Comparison of ENCODE assay signal across 8 mouse cellular contexts in genomic region chr4:88438326-88438989, GRCm38 (mm10). TPM values are rescaled to one million over a fixed set of nuclear protein-coding genes. Genes with fewer than 3 reads are reported as not detected.
DNase-seq lines count a peak whose midpoint lies in the region; ATAC-seq and TF ChIP-seq lines count a peak whose summit lies in the region.

Hacd4 (minus strand) TSS chr4:88438928.

- H3K9me3 ChIP-seq in forebrain, postnatal 0 days (ENCODE audit: low read length), result no peaks in the 10 kb centered on the region
- H3K9me3 ChIP-seq in hindbrain, embryonic 11.5 days (ENCODE audit: control insufficient read depth, low read length), result no peaks in the 10 kb centered on the region
- H3K9me3 ChIP-seq in limb, embryonic 14.5 days (ENCODE audit: control insufficient read depth, low read length), result no peaks in the 10 kb centered on the region
- H3K9me3 ChIP-seq in midbrain, embryonic 13.5 days, result no peaks in the 10 kb centered on the region
- no peaks in the 10 kb centered on the region for H3K9me3 ChIP-seq in stomach, embryonic 16.5 days (replicated peaks; ENCODE audit: control insufficient read depth, low read length)

- TF ChIP-seq POLR2A in limb, embryonic 14.5 days (IDR thresholded peaks at IDR 0.05; ENCODE audit: borderline replicate concordance, extremely low read depth, insufficient read depth, insufficient read length), result no peak

- peak within 1 kb of the TSS; percentile 49 for H3K9ac ChIP-seq in forebrain, postnatal 0 days
- H3K9ac ChIP-seq in hindbrain, embryonic 11.5 days (ENCODE audit: low read depth, low read length), result peak within 1 kb of the TSS; percentile 60
- H3K9ac ChIP-seq in limb, embryonic 14.5 days (ENCODE audit: low read depth, low read length, severe bottlenecking), result peak within 1 kb of the TSS; percentile 52
- H3K9ac ChIP-seq in midbrain, embryonic 13.5 days (replicated peaks), result peak within 1 kb of the TSS; percentile 56
- H3K9ac ChIP-seq in stomach, embryonic 16.5 days (ENCODE audit: low read length), result peak within 1 kb of the TSS; percentile 74

- peak within 1 kb of the TSS; percentile 38 for H3K4me3 ChIP-seq in forebrain, postnatal 0 days (ENCODE audit: low read depth, low read length)
- peak within 1 kb of the TSS; percentile 32 for H3K4me3 ChIP-seq in hindbrain, embryonic 11.5 days (ENCODE audit: low read depth, low read length)
- H3K4me3 ChIP-seq in limb, embryonic 14.5 days (replicated peaks; ENCODE audit: low read length), result peak within 1 kb of the TSS; percentile 39
- peak within 1 kb of the TSS; percentile 33 for H3K4me3 ChIP-seq in midbrain, embryonic 13.5 days (replicated peaks)
- H3K4me3 ChIP-seq in stomach, embryonic 16.5 days (replicated peaks; ENCODE audit: low read length), result peak within 1 kb of the TSS; percentile 55

- DNase-seq in cerebellum, adult 11 months, result no peak
- DNase-seq in cerebellum, adult 18-20 months, result peak; percentile 3 to 12
- peak; percentile 32 for DNase-seq in forebrain, postnatal 0 days
- peak; percentile 53 for DNase-seq in hindbrain, embryonic 11.5 days (ENCODE audit: low spot score)
- DNase-seq in limb, embryonic 14.5 days (ENCODE audit: low spot score), result peak; percentile 23

- peak within 1 kb of the TSS; percentile 73 for H3K4me2 ChIP-seq in forebrain, postnatal 0 days (ENCODE audit: low read depth)
- peak within 1 kb of the TSS; percentile 67 for H3K4me2 ChIP-seq in hindbrain, embryonic 11.5 days (replicated peaks; ENCODE audit: low read depth, low read length)
- H3K4me2 ChIP-seq in limb, embryonic 14.5 days (replicated peaks; ENCODE audit: low read depth, low read length, severe bottlenecking), result peak within 1 kb of the TSS; percentile 65
- H3K4me2 ChIP-seq in midbrain, embryonic 13.5 days (replicated peaks), result peak within 1 kb of the TSS; percentile 61
- H3K4me2 ChIP-seq in stomach, embryonic 16.5 days (ENCODE audit: low read depth, low read length), result peak within 1 kb of the TSS; percentile 84

- H3K27ac ChIP-seq in forebrain, postnatal 0 days (ENCODE audit: low read depth, low read length), result no peak within 1 kb of the TSS
- H3K27ac ChIP-seq in hindbrain, embryonic 11.5 days (ENCODE audit: low read depth, low read length), result no peak within 1 kb of the TSS
- no peak within 1 kb of the TSS for H3K27ac ChIP-seq in limb, embryonic 14.5 days (replicated peaks; ENCODE audit: low read depth, low read length)
- H3K27ac ChIP-seq in midbrain, embryonic 13.5 days, result no peak within 1 kb of the TSS
- H3K27ac ChIP-seq in stomach, embryonic 16.5 days (ENCODE audit: low read length), result peak within 1 kb of the TSS; percentile 62; the same call in 1 of the 2 replicates

- ATAC-seq in cerebellum, adult (ENCODE audit: insufficient number of reproducible peaks, low FRiP score, low TSS enrichment), result peak; percentile 56
- peak; percentile 82 for ATAC-seq in forebrain, postnatal 0 days
- ATAC-seq in hindbrain, embryonic 11.5 days (ENCODE audit: low FRiP score), result peak; percentile 76
- peak; percentile 79 for ATAC-seq in limb, embryonic 14.5 days (ENCODE audit: low FRiP score, low read depth)
- peak; percentile 89 for ATAC-seq in midbrain, embryonic 13.5 days
- peak; percentile 93 for ATAC-seq in stomach, embryonic 16.5 days (ENCODE audit: insufficient read depth, low FRiP score)

- no peak for TF ChIP-seq CTCF in forebrain, postnatal 0 days (IDR thresholded peaks at IDR 0.05; ENCODE audit: low read depth)

- H3K4me1 ChIP-seq in forebrain, postnatal 0 days (ENCODE audit: insufficient read depth), result no peaks in the 10 kb centered on the region; the same call in 1 of the 2 replicates
- H3K4me1 ChIP-seq in hindbrain, embryonic 11.5 days (replicated peaks; ENCODE audit: control insufficient read depth, insufficient read depth, low read length), result no peaks in the 10 kb centered on the region
- peaks cover 11% of the 10 kb centered on the region; the same call in 1 of the 2 replicates for H3K4me1 ChIP-seq in limb, embryonic 14.5 days (ENCODE audit: control insufficient read depth, insufficient read depth, low read length)
- peaks cover 14% of the 10 kb centered on the region for H3K4me1 ChIP-seq in midbrain, embryonic 13.5 days (replicated peaks)
- H3K4me1 ChIP-seq in stomach, embryonic 16.5 days (ENCODE audit: control insufficient read depth, insufficient read depth, low read length), result peaks cover 25% of the 10 kb centered on the region

- H3K27me3 ChIP-seq in forebrain, postnatal 0 days (ENCODE audit: insufficient read depth, low read length), result no peaks in the 10 kb centered on the region
- H3K27me3 ChIP-seq in hindbrain, embryonic 11.5 days (ENCODE audit: control insufficient read depth, insufficient read depth, low read length), result no peaks in the 10 kb centered on the region
- H3K27me3 ChIP-seq in limb, embryonic 14.5 days (ENCODE audit: control insufficient read depth, insufficient read depth, low read length), result no peaks in the 10 kb centered on the region
- H3K27me3 ChIP-seq in midbrain, embryonic 13.5 days, result no peaks in the 10 kb centered on the region
- no peaks in the 10 kb centered on the region for H3K27me3 ChIP-seq in stomach, embryonic 16.5 days (ENCODE audit: control insufficient read depth, insufficient read depth, low read length)

- WGBS in forebrain, postnatal 0 days, result 6% methylated on average over 14 of the region's 14 CpGs
- 5% methylated on average over 14 of the region's 14 CpGs for WGBS in hindbrain, embryonic 11.5 days
- 5% methylated on average over 14 of the region's 14 CpGs for WGBS in limb, embryonic 14.5 days
- 10% methylated on average over 14 of the region's 14 CpGs for WGBS in midbrain, embryonic 13.5 days
- 3% methylated on average over 14 of the region's 14 CpGs for WGBS in stomach, embryonic 16.5 days

- H3K36me3 ChIP-seq in forebrain, postnatal 0 days (ENCODE audit: insufficient read depth), result no peaks in the 10 kb centered on the region
- no peaks in the 10 kb centered on the region for H3K36me3 ChIP-seq in hindbrain, embryonic 11.5 days (ENCODE audit: control insufficient read depth, insufficient read depth, low read length)
- no peaks in the 10 kb centered on the region for H3K36me3 ChIP-seq in limb, embryonic 14.5 days (ENCODE audit: control insufficient read depth, insufficient read depth, low read length)
- H3K36me3 ChIP-seq in midbrain, embryonic 13.5 days, result no peaks in the 10 kb centered on the region
- no peaks in the 10 kb centered on the region for H3K36me3 ChIP-seq in stomach, embryonic 16.5 days (ENCODE audit: control insufficient read depth, insufficient read depth, low read length)

RNA-seq across cellular contexts. Expression of gene Hacd4, which starts in this region (rescaled TPM):
- 3.8 and 4.2 TPM in 2 replicates for total RNA-seq in forebrain, postnatal 0 days (2014; rRNA removed)
- polyA plus RNA-seq in forebrain, postnatal 0 days (2015; fragmentation: Nextera tagmentation; extraction: Ambion mirVana), result 3.7 and 4.2 TPM in 2 replicates
- polyA plus RNA-seq in hindbrain, embryonic 11.5 days (2014; fragmentation: Nextera tagmentation; extraction: Ambion mirVana), result 4.5 and 4.8 TPM in 2 replicates
- polyA plus RNA-seq in limb, embryonic 14.5 days (2012; rRNA removed), result 3.4 and 3.6 TPM in 2 replicates
- polyA plus RNA-seq in limb, embryonic 14.5 days (2014; fragmentation: Nextera tagmentation; extraction: Ambion mirVana), result 10.9 and 12.5 TPM in 2 replicates
- 3.1 and 3.4 TPM in 2 replicates for polyA plus RNA-seq in midbrain, embryonic 13.5 days (2015; fragmentation: Nextera tagmentation; extraction: Ambion mirVana)
- polyA plus RNA-seq in stomach, embryonic 16.5 days (2015; fragmentation: Nextera tagmentation; extraction: Ambion mirVana), result 10.6 and 12.0 TPM in 2 replicates
